Mouse (Mus musculus): Measurements from ENCODE around the gene Ppm1h.

The Ppm1h gene

DNA sequence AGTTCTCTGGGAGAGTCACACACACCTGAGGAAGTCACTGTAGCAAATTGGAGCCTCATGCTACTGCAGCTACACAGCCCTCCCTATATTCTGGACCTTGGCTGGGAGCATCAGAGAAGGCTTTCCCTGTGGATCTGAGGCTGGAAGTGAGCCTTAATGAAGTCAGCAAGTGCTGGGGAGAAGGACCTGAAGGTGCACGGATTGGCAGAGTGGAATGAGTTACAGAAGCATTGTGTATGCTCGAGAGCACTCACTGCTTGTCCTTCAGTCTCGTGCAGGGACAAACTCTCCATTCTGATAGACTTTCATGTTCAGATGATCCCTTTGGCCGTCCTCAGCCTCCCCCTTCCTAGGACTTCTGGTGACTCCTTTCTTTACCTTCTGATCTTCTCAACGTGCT is 26.3 kb downstream of the Ppm1h start:
- DNase-seq (ENCODE audit: low spot score): no peak

GRCm38 (mm10) chr10:122705457-122705856 is 26.9 kb downstream of the Ppm1h start:
- DNase-seq (ENCODE audit: low spot score): no peak

- DNase-seq (ENCODE audit: low spot score): no peak
Measured at GRCm38 (mm10) chr10:122711381-122711811, 32.8 kb downstream of the Ppm1h start.

- no peak for DNase-seq (ENCODE audit: low spot score)
Measured at GRCm38 (mm10) chr10:122712307-122712706, 33.7 kb downstream of the Ppm1h start.

- no peak for DNase-seq (ENCODE audit: low spot score)
Measured at GRCm38 (mm10) chr10:122715856-122716255, 37.3 kb downstream of the Ppm1h start.

GRCm38 (mm10) chr10:122716286-122716685 is 37.7 kb downstream of the Ppm1h start:
- DNase-seq (ENCODE audit: low spot score): no peak

GRCm38 (mm10) chr10:122716739-122717474 is 38.3 kb downstream of the Ppm1h start:
- no peak for DNase-seq (ENCODE audit: low spot score)

DNA sequence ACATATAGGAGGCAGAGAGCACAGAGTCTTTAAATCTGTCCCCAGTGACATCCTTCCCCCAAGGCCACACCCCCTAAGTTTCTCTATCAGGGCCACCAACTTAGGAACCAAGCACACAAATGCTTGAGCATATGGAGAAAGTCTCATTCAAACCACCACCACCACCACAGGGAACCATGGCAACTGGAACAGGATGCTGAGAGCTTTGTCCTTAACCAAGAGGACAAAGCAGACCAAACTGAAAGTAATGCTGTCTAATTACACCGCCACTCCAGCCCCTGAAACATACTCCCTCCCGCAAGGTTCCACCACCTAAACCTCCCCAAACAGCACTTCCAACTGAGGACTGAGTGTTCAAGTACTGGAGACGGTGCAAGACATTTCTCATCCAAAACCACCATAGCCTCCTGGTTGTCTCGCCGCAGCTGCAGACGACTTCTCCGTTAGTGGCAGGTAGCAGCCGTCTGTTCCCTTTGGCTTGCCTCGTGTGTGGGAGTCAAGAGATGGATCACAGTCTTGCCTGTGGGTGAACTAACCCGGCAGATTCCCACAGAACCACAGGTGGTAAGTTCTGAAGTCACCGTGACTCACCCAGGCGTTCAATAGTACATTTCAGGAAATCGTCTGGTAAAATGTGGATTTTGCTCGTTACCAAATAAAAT is 39.3 kb downstream of the Ppm1h start:
- no peak for DNase-seq (ENCODE audit: low spot score)

- no peak for DNase-seq (ENCODE audit: low spot score)
Measured at GRCm38 (mm10) chr10:122718951-122719350, 40.4 kb downstream of the Ppm1h start.

DNA sequence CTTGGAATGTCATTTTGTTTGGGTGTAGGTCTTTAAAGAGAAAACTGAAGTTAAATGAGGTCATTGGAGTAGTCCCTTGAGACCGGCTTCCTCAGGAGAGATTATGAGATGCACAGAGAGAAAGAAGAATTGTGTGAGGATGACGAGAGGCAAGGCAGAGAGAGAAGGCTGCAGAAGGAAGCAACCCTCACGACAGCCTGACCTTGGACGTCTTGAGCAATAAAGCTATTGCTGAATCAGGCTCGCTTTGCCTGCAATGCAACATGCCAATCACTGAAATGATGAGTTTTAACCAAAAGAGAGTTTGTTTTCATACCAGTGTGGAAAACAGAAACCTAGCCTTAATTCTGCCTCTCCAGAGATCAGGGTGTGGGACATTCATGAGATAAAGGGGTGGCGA is 43.5 kb downstream of the Ppm1h start:
- no peak for DNase-seq (ENCODE audit: low spot score)

- DNase-seq (ENCODE audit: low spot score): no peak
Measured at GRCm38 (mm10) chr10:122724692-122725091, 46.1 kb downstream of the Ppm1h start.

- DNase-seq (ENCODE audit: low spot score): no peak
Measured at GRCm38 (mm10) chr10:122727228-122727627, 48.7 kb downstream of the Ppm1h start.

- DNase-seq (ENCODE audit: low spot score): no peak
Measured at GRCm38 (mm10) chr10:122728172-122728571, 49.6 kb downstream of the Ppm1h start.

DNA sequence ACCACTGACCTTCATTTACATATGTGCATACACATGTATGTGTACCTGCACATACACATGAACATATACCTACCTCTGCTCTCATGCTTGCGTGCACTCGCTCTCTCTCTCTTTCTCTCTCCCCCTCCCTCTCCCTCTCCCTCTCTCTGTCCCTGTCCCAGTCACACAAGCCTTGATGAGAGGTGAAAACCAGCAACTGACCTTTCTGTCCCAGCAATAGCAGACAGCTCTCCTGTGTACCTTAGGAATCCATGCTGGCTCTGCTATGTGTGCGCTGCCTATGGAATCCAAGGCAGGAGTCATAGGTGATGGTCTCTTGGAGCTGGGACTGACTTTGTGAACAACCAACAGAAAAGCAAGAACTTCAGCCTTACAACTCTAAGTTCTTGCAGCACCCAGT is 53.6 kb downstream of the Ppm1h start:
- DNase-seq (ENCODE audit: low spot score): no peak

GRCm38 (mm10) chr10:122734521-122734920 is 56.0 kb downstream of the Ppm1h start:
- DNase-seq (ENCODE audit: low spot score): no peak

- no peak for DNase-seq (ENCODE audit: low spot score)
Measured at GRCm38 (mm10) chr10:122735284-122735784, 56.8 kb downstream of the Ppm1h start.

- DNase-seq (ENCODE audit: low spot score): no peak
Measured at GRCm38 (mm10) chr10:122736835-122737234, 58.3 kb downstream of the Ppm1h start.

DNA sequence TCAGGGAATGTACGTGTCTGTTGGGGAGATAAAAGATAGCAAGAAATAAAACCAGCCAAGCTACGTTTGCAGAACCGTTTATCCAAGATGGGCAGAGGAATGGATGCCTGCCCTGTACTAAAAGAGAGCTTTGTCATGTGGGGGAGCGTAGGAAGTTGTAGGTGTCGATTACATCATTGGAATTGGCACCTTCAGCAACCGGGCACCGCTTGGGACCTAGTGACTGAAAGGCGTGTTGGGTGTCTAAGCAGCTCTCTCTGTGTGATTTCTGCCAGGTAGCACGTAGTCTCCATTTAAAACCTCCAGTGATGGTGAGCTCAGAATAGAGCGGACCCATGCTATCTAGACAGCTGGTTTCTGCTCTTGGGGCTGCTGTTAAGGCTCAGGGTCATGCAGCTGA is 60.0 kb downstream of the Ppm1h start:
- no peak for DNase-seq (ENCODE audit: low spot score)

DNA sequence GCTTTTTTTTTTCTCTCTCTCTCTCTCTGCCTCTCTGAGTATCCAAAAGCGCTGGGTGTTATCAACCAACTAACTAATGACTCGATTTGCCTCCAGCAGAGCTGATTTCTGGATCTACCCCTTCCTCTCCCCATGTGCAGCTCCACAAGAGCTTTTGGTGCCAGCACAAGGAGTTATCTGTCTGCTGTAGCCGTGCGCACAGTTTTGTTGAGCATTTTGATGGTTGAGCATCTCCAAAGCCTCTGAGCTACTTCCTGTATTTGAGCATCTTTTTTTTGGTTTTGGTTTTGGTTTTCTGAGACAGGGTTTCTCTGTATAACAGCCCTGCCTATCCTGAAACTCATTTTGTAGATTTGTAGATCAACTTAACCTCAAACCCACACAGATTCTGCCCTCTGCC is 60.5 kb downstream of the Ppm1h start:
- no peak for DNase-seq (ENCODE audit: low spot score)

DNA sequence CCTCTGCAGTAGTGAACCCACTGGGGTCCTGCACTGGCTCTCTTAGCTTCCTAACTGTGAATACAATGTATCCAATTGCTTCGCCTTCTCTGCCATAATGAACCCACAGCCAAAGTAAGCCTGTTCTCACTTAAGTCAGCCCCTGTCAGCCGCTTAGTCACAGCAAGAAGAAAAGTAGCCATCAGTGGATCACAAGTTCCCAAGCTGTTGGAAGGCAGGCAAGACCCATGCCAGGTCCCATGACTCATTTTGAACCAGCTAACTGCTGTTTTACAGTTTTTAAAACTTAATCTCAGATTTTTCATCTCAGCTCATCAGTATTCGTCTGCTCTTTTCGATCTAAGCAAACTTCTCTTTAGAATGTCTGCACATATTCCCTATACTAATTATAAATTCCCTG is 61.6 kb downstream of the Ppm1h start:
- no peak for DNase-seq (ENCODE audit: low spot score)

DNA sequence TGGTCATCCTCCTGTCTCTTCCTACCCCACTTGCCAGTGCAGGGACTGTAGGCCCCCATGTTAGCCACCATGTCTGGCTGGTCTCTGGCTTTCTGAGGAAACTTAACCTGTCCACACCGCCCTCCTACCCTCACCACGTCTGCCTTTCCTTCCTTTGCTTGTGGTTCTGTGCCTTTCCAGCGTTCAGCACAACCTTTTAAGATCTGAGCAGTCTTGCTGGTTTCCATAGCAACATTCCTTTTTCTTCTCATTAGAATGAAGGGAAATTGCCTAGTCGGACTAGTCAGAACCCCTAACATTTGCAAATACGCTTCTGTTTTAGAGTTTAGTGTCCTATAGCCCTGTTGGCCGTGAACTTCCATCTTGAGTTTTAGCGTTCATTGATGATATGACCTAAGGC is 62.6 kb downstream of the Ppm1h start:
- no peak for DNase-seq (ENCODE audit: low spot score)

DNA sequence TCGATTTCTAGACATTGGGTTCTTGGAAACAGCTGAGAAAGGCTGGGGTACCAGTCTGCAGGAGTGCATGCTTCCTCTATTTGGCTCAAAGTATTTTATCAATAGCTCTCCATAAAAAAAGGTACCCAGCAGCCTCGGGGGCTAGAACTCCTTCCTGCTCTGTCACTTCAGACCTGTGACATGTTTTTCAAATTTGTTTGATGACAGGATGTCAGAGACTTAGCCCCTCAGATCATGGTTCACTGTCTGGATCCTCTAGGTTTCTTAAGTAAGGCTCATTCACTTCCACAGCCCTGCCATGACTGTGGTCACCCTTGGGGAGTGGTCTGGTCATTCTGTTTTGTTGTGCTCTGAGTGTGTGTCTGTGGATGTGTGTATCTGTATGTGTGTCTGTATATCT is 63.6 kb downstream of the Ppm1h start:
- DNase-seq (ENCODE audit: low spot score): no peak

DNA sequence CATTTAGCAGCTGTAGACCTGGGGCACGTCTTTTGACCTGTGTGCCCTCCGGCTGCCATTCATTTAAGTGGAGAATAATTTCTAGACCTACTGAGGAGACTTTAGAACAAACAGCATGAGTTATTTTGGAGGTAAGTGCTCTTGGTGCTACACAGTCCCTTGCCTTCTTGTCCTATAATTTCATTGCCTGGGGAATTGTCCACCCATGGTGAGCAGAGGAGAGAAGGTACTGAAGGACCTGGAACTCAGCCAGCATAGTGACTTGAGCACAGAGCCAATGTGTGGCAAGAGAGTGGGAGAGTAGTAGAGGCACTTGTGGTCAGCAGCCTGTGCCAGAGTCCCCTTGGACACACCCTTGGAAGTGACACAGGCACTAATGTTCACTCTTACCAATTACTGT is 64.8 kb downstream of the Ppm1h start:
- DNase-seq (ENCODE audit: low spot score): no peak

GRCm38 (mm10) chr10:122744970-122745369 is 66.4 kb downstream of the Ppm1h start:
- DNase-seq (ENCODE audit: low spot score): no peak
